Mouse (Mus musculus) embryonic facial prominence, embryonic 12.5 days (tissue): ENCODE results near the gene Apbb2. TPM values are rescaled to one million over a fixed set of nuclear protein-coding genes. Genes with fewer than 3 reads are reported as not detected.
"Not testable (repeated sequence)": the region's sequence is repeated elsewhere in the genome, so short reads cannot be mapped to it uniquely, and the experiment has no call there.

Source experiments
- ATAC-seq: fragments of 200-750 bp; cut with Nextera tagmentation; 2 replicates; pipeline ENCODE4 v1.8.0; 2017; ENCODE audit not compliant: insufficient number of reproducible peaks, insufficient read depth, low FRiP score, low TSS enrichment
- H3K27ac ChIP-seq: fragments of 300-500 bp; sonication (generic); 2 replicates; pipeline ENCODE4 v1.5.1; 2016; ENCODE audit warnings: mild to moderate bottlenecking
- H3K27me3 ChIP-seq: fragments of 300-500 bp; sonication (generic); 2 replicates; pipeline ENCODE4 v1.6.1; 2016; ENCODE audit warnings: mild to moderate bottlenecking, moderate library complexity
- H3K36me3 ChIP-seq: fragments of 300-500 bp; sonication (generic); 2 replicates; pipeline ENCODE4 v1.6.1; 2016; ENCODE audit warnings: mild to moderate bottlenecking
- H3K4me1 ChIP-seq: fragments of 300-500 bp; sonication (generic); 2 replicates; pipeline ENCODE4 v1.6.1; 2016
- H3K4me2 ChIP-seq: fragments of 300-500 bp; sonication (generic); replicated peaks from 2 replicates; pipeline ENCODE4 v1.6.1; 2016; ENCODE audit warnings: mild to moderate bottlenecking, moderate library complexity
- H3K4me3 ChIP-seq: fragments of 300-500 bp; sonication (generic); 2 replicates; pipeline ENCODE4 v1.5.1; 2016; ENCODE audit warnings: mild to moderate bottlenecking
- H3K9ac ChIP-seq: fragments of 300-500 bp; sonication (generic); 2 replicates; pipeline ENCODE4 v1.6.1; 2016; ENCODE audit warnings: mild to moderate bottlenecking, moderate library complexity
- H3K9me3 ChIP-seq: fragments of 300-500 bp; sonication (generic); 2 replicates; pipeline ENCODE4 v1.6.1; 2016; ENCODE audit warnings: mild to moderate bottlenecking, moderate library complexity
- WGBS: fragments of 180-500 bp; shearing (Covaris S2); methylation state at CpG from one replicate; pipeline ENCODE4 v1.1.7; 2016; 5-methylcytosine and 5-hydroxymethylcytosine counted together
- polyA plus RNA-seq: library from polyadenylated mRNA; unstranded; fragments of >200 nt; fragmentation: Nextera tagmentation; extraction: Ambion mirVana; gene quantifications from 2 replicates; pipeline ENCODE4 v1.2.1, GENCODE M21; 2016

Apbb2 gene
- polyA plus RNA-seq, 1 experiment from 2014 or later: 53.2 TPM

GRCm38 (mm10) chr5:66259756-66260448, 358.7 kb downstream of the Apbb2 start, which contains the start of gene Nsun7:
Gene Nsun7, plus strand, starts transcription at chr5:66259897.
- H3K27ac ChIP-seq: no peak within 1 kb of the TSS
- peak within 1 kb of the TSS; percentile 67 for H3K4me2 ChIP-seq
- H3K4me3 ChIP-seq: peak within 1 kb of the TSS; percentile 50

GRCm38 (mm10) chr5:66259431-66259755, 359.2 kb downstream of the Apbb2 start:
- WGBS: 9% methylated on average over 5 of the region's 5 CpGs
- H3K27me3 ChIP-seq, ATAC-seq, H3K27ac ChIP-seq, H3K4me1 ChIP-seq, H3K36me3 ChIP-seq, H3K9me3 ChIP-seq: not testable (repeated sequence)
- Histone ChIP-seq H3K4me2 (peak overlapping the region; percentile 67), H3K9ac (peak overlapping the region; percentile 63), H3K4me3 (peak overlapping the region; percentile 50)

More at GRCm38 (mm10) chr5:66259756-66260448, 358.7 kb downstream of the Apbb2 start, which contains the start of gene Nsun7:
- no peaks in the 10 kb centered on the region for H3K36me3 ChIP-seq
- H3K9ac ChIP-seq: peak within 1 kb of the TSS; percentile 63
- peak; percentile 80 for ATAC-seq
- under 1% methylated on average over 44 of the region's 44 CpGs for WGBS
- H3K9me3 ChIP-seq: no peaks in the 10 kb centered on the region
- H3K27me3 ChIP-seq: no peaks in the 10 kb centered on the region
- H3K4me1 ChIP-seq: no peaks in the 10 kb centered on the region

- Histone ChIP-seq H3K9me3 (no peaks in the 10 kb centered on the region), H3K4me1 (no peaks in the 10 kb centered on the region), H3K9ac (no peak overlapping the region), H3K4me3 (no peak overlapping the region), H3K27me3 (no peaks in the 10 kb centered on the region), H3K36me3 (no peaks in the 10 kb centered on the region), H3K4me2 (no peak overlapping the region; the same call in 1 of the 2 replicates), H3K27ac (no peak overlapping the region)
- whole genome bisulfite sequencing: 75% methylated on average over 2 of the region's 2 CpGs
- no peak for ATAC-seq
Observed at GRCm38 (mm10) chr5:66259000-66259399, 359.6 kb downstream of the Apbb2 start.

GRCm38 (mm10) chr5:66255044-66255443, 363.5 kb downstream of the Apbb2 start:
- no peaks in the 10 kb centered on the region for H3K4me1 ChIP-seq
- no peak overlapping the region for H3K4me2 ChIP-seq
- H3K36me3 ChIP-seq: no peaks in the 10 kb centered on the region
- no peak overlapping the region for H3K27ac ChIP-seq
- H3K9ac ChIP-seq: no peak overlapping the region
- no peak for ATAC-seq
- WGBS: 84% methylated on average over 10 of the region's 10 CpGs
- H3K4me3 ChIP-seq: no peak overlapping the region
- H3K27me3 ChIP-seq: no peaks in the 10 kb centered on the region
- no peaks in the 10 kb centered on the region for H3K9me3 ChIP-seq

GRCm38 (mm10) chr5:66253219-66253618, 365.4 kb downstream of the Apbb2 start:
- H3K4me3 ChIP-seq: no peak overlapping the region
- H3K27ac ChIP-seq: no peak overlapping the region
- no peak overlapping the region for H3K9ac ChIP-seq
- no peak overlapping the region for H3K4me2 ChIP-seq
- no peaks in the 10 kb centered on the region for H3K36me3 ChIP-seq
- 67% methylated on average over 5 of the region's 5 CpGs for WGBS
- ATAC-seq: no peak
- H3K9me3 ChIP-seq: no peaks in the 10 kb centered on the region
- no peaks in the 10 kb centered on the region for H3K27me3 ChIP-seq
- H3K4me1 ChIP-seq: no peaks in the 10 kb centered on the region

Other genes starting within 250 kb of the Apbb2 start
- 141 and 184 TPM in 2 replicates for gene Uchl1, start 57.3 kb upstream of the Apbb2 start, polyA plus RNA-seq
- gene Limch1, start 127.0 kb upstream of the Apbb2 start, polyA plus RNA-seq: 61.6 and 61.9 TPM in 2 replicates